Mouse (Mus musculus) intestine, embryonic 14.5 days (tissue): ENCODE results near the gene Pla2g6. TPM values are rescaled to one million over a fixed set of nuclear protein-coding genes. Genes with fewer than 3 reads are reported as not detected.
A peak's percentile ranks its signal among the peaks of the same experiment; 100 is the strongest.

ENCODE experiments used
- ATAC-seq: fragments of 200-750 bp; cut with Nextera tagmentation; replicated peaks from 2 replicates; pipeline ENCODE4 v1.8.0; 2017; ENCODE audit warnings: low read depth, moderate number of reproducible peaks, moderate TSS enrichment, moderate library complexity; ENCODE audit not compliant: low FRiP score, low TSS enrichment
- DNase-seq: peaks from one replicate; pipeline ENCODE4 v3.0.0-alpha.2; 2018; ENCODE audit warnings: low spot score
- H3K27ac ChIP-seq: fragments of 300-500 bp; sonication (generic); 2 replicates; pipeline ENCODE4 v1.5.1; 2014; ENCODE audit warnings: low read depth, mild to moderate bottlenecking, control low read depth
- H3K27me3 ChIP-seq: fragments of 300-500 bp; sonication (generic); replicated peaks from 2 replicates; pipeline ENCODE4 v1.6.1; 2014; ENCODE audit warnings: low read length, control low read depth; ENCODE audit not compliant: control insufficient read depth, insufficient read depth
- H3K36me3 ChIP-seq: fragments of 300-500 bp; sonication (generic); 2 replicates; pipeline ENCODE4 v1.6.1; 2014; ENCODE audit warnings: low read length, control low read depth; ENCODE audit not compliant: control insufficient read depth, insufficient read depth
- H3K4me1 ChIP-seq: fragments of 300-500 bp; sonication (generic); replicated peaks from 2 replicates; pipeline ENCODE4 v1.6.1; 2014; ENCODE audit warnings: low read length, control low read depth, mixed read lengths; ENCODE audit not compliant: control insufficient read depth, insufficient read depth
- H3K4me2 ChIP-seq: fragments of 300-500 bp; sonication (generic); 2 replicates; pipeline ENCODE4 v1.6.1; 2014; ENCODE audit warnings: low read length
- H3K4me3 ChIP-seq: fragments of 300-500 bp; sonication (generic); 2 replicates; pipeline ENCODE4 v1.5.1; 2014; ENCODE audit warnings: low read depth, low read length, control low read depth, mixed read lengths
- H3K9ac ChIP-seq: fragments of 300-500 bp; sonication (generic); 2 replicates; pipeline ENCODE4 v1.6.1; 2014; ENCODE audit warnings: mild to moderate bottlenecking, low read length
- H3K9me3 ChIP-seq: fragments of 300-500 bp; sonication (generic); 2 replicates; pipeline ENCODE4 v1.6.1; 2016; ENCODE audit warnings: low read length, control low read depth; ENCODE audit not compliant: control insufficient read depth
- WGBS: fragments of 180-500 bp; shearing (Covaris S2); extraction: QIAGEN DNeasy Blood & Tissue Kit; methylation state at CpG from one replicate; pipeline ENCODE4 v1.1.7; 2014; 5-methylcytosine and 5-hydroxymethylcytosine counted together
- polyA plus RNA-seq: library from polyadenylated mRNA; unstranded; fragments of >200 nt; fragmentation: Nextera tagmentation; extraction: Ambion mirVana; gene quantifications from 2 replicates; pipeline ENCODE4 v1.2.1, GENCODE M21; 2014

Gene Pla2g6
- polyA plus RNA-seq, 1 experiment from 2014 or later = 20.7 TPM

DNA sequence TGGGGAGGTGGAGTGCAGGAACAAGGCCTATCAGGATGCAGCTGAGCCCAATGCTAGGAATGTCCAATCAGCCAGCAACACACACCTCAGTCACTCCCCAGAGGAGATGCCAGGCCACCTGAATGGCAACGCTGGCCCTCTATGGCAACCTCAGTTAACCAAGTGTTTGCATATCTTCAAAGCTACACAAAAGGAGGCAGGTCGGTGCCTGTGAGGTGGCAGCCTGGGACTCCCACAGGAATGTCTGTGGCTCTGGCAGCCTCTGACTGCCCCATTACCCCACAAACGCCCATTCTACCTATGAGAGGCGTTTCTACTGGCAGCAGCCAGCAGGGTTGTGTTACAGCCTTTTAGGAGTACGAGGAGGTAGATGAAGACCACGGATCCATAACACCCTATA is 29.6 kb downstream of the Pla2g6 start:
- no peak overlapping the region for H3K9ac ChIP-seq
- no peak for ATAC-seq
- no peak overlapping the region for H3K4me3 ChIP-seq
- no peaks in the 10 kb centered on the region for H3K36me3 ChIP-seq
- no peak overlapping the region for H3K27ac ChIP-seq
- no peak for DNase-seq
- no peaks in the 10 kb centered on the region for H3K4me1 ChIP-seq
- no peaks in the 10 kb centered on the region for H3K9me3 ChIP-seq
- H3K27me3 ChIP-seq = no peaks in the 10 kb centered on the region
- WGBS = 86% methylated on average over 6 of the region's 6 CpGs
- H3K4me2 ChIP-seq = no peak overlapping the region

DNA sequence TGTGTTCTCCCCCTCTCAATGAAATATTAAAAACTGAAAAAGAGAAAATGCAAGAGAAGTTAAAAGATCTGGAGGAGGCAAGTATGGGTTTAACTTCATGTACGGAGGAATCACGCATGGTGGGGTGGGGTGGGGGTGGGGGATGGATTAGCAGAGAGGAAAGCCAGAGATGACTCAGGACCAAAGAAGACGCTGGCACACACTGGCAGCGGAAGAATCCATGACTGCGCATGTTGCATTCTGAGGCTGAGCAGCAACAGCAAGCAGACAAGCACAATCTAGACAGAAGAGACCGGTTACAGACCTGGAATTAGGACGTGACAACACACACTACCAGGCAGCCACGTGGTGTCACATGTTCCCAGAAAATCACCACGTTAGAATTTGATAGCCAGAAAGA is 35.4 kb downstream of the Pla2g6 start:
- 79% methylated on average over 9 of the region's 9 CpGs for WGBS
- Histone ChIP-seq H3K4me3 (no peak overlapping the region), H3K27ac (no peak overlapping the region), H3K4me2 (no peak overlapping the region), H3K36me3 (no peaks in the 10 kb centered on the region), H3K9me3 (no peaks in the 10 kb centered on the region), H3K9ac (no peak overlapping the region), H3K27me3 (no peaks in the 10 kb centered on the region), H3K4me1 (no peaks in the 10 kb centered on the region)
- no peak for ATAC-seq
- DNase-seq = no peak

DNA sequence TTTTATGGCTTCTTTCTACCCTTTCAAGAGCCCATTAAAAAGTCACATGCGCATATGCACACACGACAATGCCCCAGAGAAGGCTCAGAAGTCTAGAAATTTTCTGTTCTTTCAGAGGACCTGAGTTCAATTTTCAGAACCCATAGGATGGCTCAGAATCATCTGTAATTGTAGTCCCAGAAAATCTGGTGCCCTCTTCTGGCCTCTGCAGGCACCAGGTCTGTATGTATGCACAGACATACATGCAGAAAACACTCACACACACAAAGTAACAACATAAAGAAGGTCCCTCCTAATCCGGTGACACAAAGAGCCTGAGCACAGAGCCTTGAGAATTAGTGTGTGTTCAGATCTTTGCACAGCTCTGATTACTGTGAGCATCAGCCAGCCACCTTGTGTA is 37.9 kb downstream of the Pla2g6 start:
- DNase-seq = no peak
- no peak overlapping the region for H3K4me2 ChIP-seq
- no peaks in the 10 kb centered on the region for H3K9me3 ChIP-seq
- H3K27ac ChIP-seq = no peak overlapping the region
- peaks cover 10% of the 10 kb centered on the region for H3K36me3 ChIP-seq
- no peaks in the 10 kb centered on the region for H3K4me1 ChIP-seq
- WGBS = 69% methylated on average over 3 of the region's 3 CpGs
- no peaks in the 10 kb centered on the region for H3K27me3 ChIP-seq
- H3K4me3 ChIP-seq = no peak overlapping the region
- H3K9ac ChIP-seq = no peak overlapping the region
- no peak for ATAC-seq

GRCm38 (mm10) chr15:79289441-79289840 is 38.7 kb downstream of the Pla2g6 start:
- no peak overlapping the region for H3K27ac ChIP-seq
- no peak overlapping the region for H3K4me2 ChIP-seq
- H3K4me1 ChIP-seq = no peaks in the 10 kb centered on the region
- no peak overlapping the region for H3K9ac ChIP-seq
- DNase-seq (no peak), ATAC-seq (no peak)
- no peaks in the 10 kb centered on the region for H3K9me3 ChIP-seq
- H3K36me3 ChIP-seq = peaks cover 10% of the 10 kb centered on the region
- no peaks in the 10 kb centered on the region for H3K27me3 ChIP-seq
- WGBS = 84% methylated on average over 12 of the region's 12 CpGs
- no peak overlapping the region for H3K4me3 ChIP-seq

- ATAC-seq (no peak), DNase-seq (no peak)
- 82% methylated on average over 3 of the region's 3 CpGs for WGBS
- H3K27me3 ChIP-seq = no peaks in the 10 kb centered on the region
- peaks cover 10% of the 10 kb centered on the region for H3K36me3 ChIP-seq
- no peaks in the 10 kb centered on the region for H3K9me3 ChIP-seq
- H3K4me2 ChIP-seq = no peak overlapping the region
- H3K4me3 ChIP-seq = no peak overlapping the region
- H3K9ac ChIP-seq = no peak overlapping the region
- no peak overlapping the region for H3K27ac ChIP-seq
- H3K4me1 ChIP-seq = no peaks in the 10 kb centered on the region
Observed at GRCm38 (mm10) chr15:79288387-79288786, 39.8 kb downstream of the Pla2g6 start.

GRCm38 (mm10) chr15:79287091-79287490 is 41.1 kb downstream of the Pla2g6 start:
- Histone ChIP-seq H3K4me2 (no peak overlapping the region), H3K9ac (no peak overlapping the region), H3K27me3 (no peaks in the 10 kb centered on the region), H3K4me3 (no peak overlapping the region), H3K4me1 (no peaks in the 10 kb centered on the region), H3K27ac (no peak overlapping the region), H3K9me3 (no peaks in the 10 kb centered on the region), H3K36me3 (peaks cover 10% of the 10 kb centered on the region)
- WGBS = 91% methylated on average over 7 of the region's 7 CpGs
- DNase-seq (no peak), ATAC-seq (no peak)

DNA sequence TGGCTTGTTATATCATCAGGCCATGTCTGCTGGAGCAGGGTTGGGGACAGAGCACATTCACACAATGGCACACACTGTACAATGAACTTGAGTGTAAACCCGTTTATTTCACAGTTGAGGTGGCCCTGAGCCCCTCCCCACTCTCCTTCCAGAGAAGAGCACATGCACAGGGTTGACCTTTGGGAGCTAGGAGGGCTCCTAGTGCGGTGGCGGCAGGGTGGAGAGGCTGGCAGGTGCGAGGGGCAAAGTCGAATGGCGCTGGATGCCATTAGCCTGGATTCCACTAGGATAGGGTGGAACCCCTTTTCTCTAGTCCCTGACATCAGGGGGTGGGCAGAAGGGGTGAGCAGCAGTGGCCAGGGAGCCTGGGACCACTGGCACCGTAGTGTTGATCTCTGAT is 42.0 kb downstream of the Pla2g6 start:
- Histone ChIP-seq H3K4me1 (no peaks in the 10 kb centered on the region), H3K4me2 (no peak overlapping the region), H3K27ac (no peak overlapping the region), H3K9me3 (no peaks in the 10 kb centered on the region), H3K4me3 (no peak overlapping the region), H3K27me3 (no peaks in the 10 kb centered on the region), H3K9ac (no peak overlapping the region), H3K36me3 (peaks cover 10% of the 10 kb centered on the region)
- DNase-seq (no peak), ATAC-seq (no peak)
- WGBS = 87% methylated on average over 7 of the region's 7 CpGs

- no peaks in the 10 kb centered on the region for H3K27me3 ChIP-seq
- H3K27ac ChIP-seq = no peak within 1 kb of the TSS
- no peaks in the 10 kb centered on the region for H3K9me3 ChIP-seq
- no peaks in the 10 kb centered on the region for H3K4me1 ChIP-seq
- ATAC-seq (peak; percentile 51), DNase-seq (peak; percentile 67)
- whole genome bisulfite sequencing = 47% methylated on average over 10 of the region's 10 CpGs
- H3K9ac ChIP-seq = no peak within 1 kb of the TSS
- peaks cover 10% of the 10 kb centered on the region for H3K36me3 ChIP-seq
- no peak within 1 kb of the TSS for H3K4me3 ChIP-seq
- H3K4me2 ChIP-seq = 0 out of 2 replicates have a peak within 1 kb of the TSS, but pooled peaks have one; percentile 11
Observed at GRCm38 (mm10) chr15:79285399-79285798, 42.8 kb downstream of the Pla2g6 start, which contains the start of gene Baiap2l2. Baiap2l2 (minus strand) TSS chr15:79285537.

GRCm38 (mm10) chr15:79283371-79283770 is 44.8 kb downstream of the Pla2g6 start:
- Histone ChIP-seq H3K27me3 (no peaks in the 10 kb centered on the region), H3K4me1 (no peaks in the 10 kb centered on the region), H3K9me3 (no peaks in the 10 kb centered on the region), H3K27ac (no peak overlapping the region), H3K4me3 (no peak overlapping the region), H3K9ac (no peak overlapping the region), H3K4me2 (no peak overlapping the region), H3K36me3 (peaks cover 10% of the 10 kb centered on the region)
- no peak for DNase-seq
- ATAC-seq = no peak
- 70% methylated on average over 4 of the region's 4 CpGs for WGBS
